Mouse (Mus musculus): ENCODE data around the gene Gm10382. TPM values are rescaled to one million over a fixed set of nuclear protein-coding genes. Genes with fewer than 3 reads are reported as not detected.
"Not testable (repeated sequence)": the region's sequence is repeated elsewhere in the genome, so short reads cannot be mapped to it uniquely, and the experiment has no call there.

Gm10382 gene
- total RNA-seq, 2 experiments from 2014 or later = not detected

- DNase-seq (ENCODE audit: low spot score in 2 of 2) = no peak
Measured at GRCm38 (mm10) chr5:125413763-125414162, 24.6 kb downstream of the Gm10382 start.

- no peak for DNase-seq (ENCODE audit: low spot score in 2 of 2)
Measured at GRCm38 (mm10) chr5:125416183-125416582, 27.1 kb downstream of the Gm10382 start.

- no peak for DNase-seq (ENCODE audit: low spot score in 2 of 2)
Measured at GRCm38 (mm10) chr5:125418636-125419035, 29.5 kb downstream of the Gm10382 start.

- DNase-seq (ENCODE audit: low spot score in 2 of 2) = no peak
Measured at GRCm38 (mm10) chr5:125419124-125419523, 30.0 kb downstream of the Gm10382 start.

GRCm38 (mm10) chr5:125425698-125426276 is 36.7 kb downstream of the Gm10382 start:
- DNase-seq (ENCODE audit: low spot score in 2 of 2) = no peak

- no peak for DNase-seq (ENCODE audit: low spot score in 2 of 2)
Measured at GRCm38 (mm10) chr5:125426343-125426742, 37.2 kb downstream of the Gm10382 start.

- DNase-seq (ENCODE audit: low spot score in 2 of 2) = not testable (repeated sequence)
Measured at GRCm38 (mm10) chr5:125432324-125432723, 43.2 kb downstream of the Gm10382 start.

- peak; percentile 88 to 93 for DNase-seq (ENCODE audit: low spot score in 2 of 2)
Measured at GRCm38 (mm10) chr5:125433793-125434337, 44.7 kb downstream of the Gm10382 start, which contains the start of gene Dhx37. TSS of gene Dhx37 (minus strand) at chr5:125434121.

GRCm38 (mm10) chr5:125434347-125434746 is 45.2 kb downstream of the Gm10382 start:
- DNase-seq (ENCODE audit: low spot score in 2 of 2) = not testable (repeated sequence)

Other genes with a start within 250 kb of the Gm10382 start
- 100 to 1,000 TPM; 168 to 179 TPM for gene Ncor2, start 210.1 kb upstream of the Gm10382 start, total RNA-seq (2021)
- gene Scarb1, start 48.2 kb upstream of the Gm10382 start, total RNA-seq (2021) = 10 to 100 TPM; 49.4 to 54.6 TPM
- 100 to 1,000 TPM; 650 to 744 TPM for gene Ubc, start 880 bp downstream of the Gm10382 start, total RNA-seq (2021)
- 1 to 10 TPM; 6.8 to 7.8 TPM for gene Dhx37, start 44.8 kb downstream of the Gm10382 start, total RNA-seq (2021)
- gene Bri3bp, start 52.2 kb downstream of the Gm10382 start, total RNA-seq (2021) = 10 to 100 TPM; 10.4 to 12.0 TPM
- gene Aacs, start 86.5 kb downstream of the Gm10382 start, total RNA-seq (2021) = 10 to 100 TPM; 11.6 to 13.7 TPM
- gene Tmem132b, start 142.5 kb downstream of the Gm10382 start, total RNA-seq (2021) = under 1 TPM; 0.32 to 0.39 TPM

All from gastrocnemius, postnatal 4 days (tissue).